Mouse (Mus musculus): ENCODE results near the gene Pabpc4.
A peak's percentile ranks its signal among the peaks of the same experiment; 100 is the strongest.
"Not testable (repeated sequence)": the region's sequence is repeated elsewhere in the genome, so short reads cannot be mapped to it uniquely, and the experiment has no call there.

The Pabpc4 gene

DNA sequence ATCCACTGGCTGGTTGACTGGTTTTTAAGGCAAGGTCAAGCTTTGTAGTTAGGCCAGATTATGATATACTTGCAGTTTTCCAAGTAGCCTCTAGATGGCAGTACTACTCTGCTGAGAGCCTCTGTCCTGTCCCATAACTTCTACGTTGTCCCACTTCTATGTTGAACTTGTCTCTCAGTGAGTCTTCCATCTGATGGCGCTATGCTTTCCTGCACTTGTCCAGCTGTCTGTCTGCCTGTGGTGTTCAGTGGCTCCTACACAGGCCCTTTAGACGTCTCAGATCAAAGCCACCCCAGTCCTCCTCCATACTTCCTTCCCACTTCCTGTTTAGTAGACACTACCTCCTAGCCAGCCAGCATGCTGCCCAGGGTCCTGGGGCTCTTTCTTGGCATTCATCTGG, 43.6 kb downstream of the Pabpc4 start:
- DNase-seq = no peak

DNA sequence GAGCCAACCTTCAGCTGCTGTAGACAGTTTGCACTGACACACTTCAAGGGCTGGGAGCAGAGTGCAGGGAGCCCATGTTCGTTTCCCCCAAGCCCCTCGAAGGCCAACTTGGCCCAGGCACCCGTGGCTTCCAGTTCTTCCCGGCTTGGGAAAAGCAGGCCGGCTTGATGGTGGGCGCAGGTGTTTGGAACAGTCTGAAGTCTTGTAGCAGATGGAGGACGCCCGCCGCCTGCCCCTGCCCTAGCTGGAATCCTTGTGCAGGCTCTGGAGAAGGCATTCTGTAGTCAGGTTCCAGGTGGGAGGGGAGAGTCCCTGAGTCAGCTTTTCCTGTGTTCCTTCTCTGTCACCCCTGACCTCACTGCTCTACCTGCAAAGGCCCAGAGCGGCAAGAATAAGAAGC, 44.8 kb downstream of the Pabpc4 start:
- peak; percentile 40 for DNase-seq

DNA sequence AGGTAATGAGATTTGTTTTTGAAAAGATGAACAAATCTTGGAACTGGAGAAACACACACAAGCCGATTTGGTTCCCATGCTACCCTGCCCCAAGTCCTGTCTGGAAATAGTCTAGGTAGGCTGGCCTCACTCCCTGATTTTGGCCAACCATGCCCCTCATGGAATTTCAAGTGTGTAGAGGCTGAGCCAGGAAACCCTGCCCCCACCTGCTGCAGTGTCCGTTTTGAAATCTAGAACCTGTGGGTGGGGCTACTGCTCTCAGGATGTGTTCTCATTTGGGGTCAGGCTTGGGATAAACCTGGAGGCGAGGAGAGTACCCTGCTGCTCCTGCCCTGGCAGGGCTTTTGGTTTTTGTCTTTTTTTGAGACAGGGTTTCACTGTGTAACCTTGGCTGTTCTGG, 46.1 kb downstream of the Pabpc4 start:
- no peak for DNase-seq

DNA sequence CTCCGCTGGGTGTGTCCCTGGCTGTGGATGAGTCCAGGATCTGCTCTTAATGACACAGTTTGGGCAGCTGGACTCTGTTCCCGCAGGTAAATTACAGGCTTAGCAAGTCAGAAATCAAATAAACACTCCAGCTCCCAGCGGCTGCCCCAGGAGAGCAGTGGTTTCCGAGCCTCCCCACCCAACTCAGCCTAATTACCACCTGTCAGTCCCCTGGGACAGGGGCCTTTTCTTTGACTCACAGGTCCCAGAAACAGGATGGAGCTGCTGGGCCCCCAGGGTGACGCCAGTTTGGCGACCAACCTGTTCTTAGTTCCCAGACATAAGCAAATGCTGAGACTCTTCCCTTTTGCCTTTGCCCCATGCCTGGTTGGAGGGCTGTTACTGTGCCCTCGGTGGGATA, 49.7 kb downstream of the Pabpc4 start:
- DNase-seq = no peak

DNA sequence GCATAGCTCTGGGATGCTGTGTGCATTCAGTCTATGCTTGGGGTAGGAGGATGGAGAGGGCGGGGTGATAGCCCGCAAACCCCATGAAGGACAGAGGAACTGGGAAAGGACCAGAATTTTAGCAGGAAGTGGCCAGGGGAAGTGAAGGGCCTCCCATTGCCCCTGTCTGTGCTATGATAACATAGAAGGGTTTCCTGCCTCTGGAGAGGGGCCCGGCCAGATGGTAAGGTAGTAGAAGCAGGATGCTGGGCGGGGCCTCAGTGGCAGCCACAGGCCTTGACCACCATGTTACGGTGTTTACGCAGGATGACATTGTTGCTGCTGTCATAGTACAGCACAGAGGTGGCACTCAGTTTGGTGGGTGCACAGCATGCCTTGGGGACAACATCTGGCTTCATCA, 50.9 kb downstream of the Pabpc4 start:
- no peak for DNase-seq

DNA sequence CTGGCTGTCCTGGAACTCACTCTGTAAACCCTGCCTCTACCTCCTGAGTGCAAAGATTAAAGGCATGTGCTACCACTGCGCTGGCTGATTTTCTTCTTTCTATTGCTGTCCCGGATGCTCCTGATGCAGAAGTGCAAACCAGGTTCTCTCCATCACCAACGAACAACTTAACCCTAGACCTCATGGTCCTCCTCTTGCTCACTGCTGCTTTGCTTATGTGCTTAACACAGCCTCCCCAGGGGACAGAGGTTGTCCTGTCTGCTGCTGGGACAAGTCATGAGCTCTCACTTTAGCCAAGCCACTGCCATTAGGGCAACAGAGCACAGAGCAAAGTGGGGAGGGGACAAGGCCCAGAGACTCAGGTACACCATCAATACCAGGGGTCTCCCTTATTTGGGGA, 52.3 kb downstream of the Pabpc4 start:
- no peak for DNase-seq

DNA sequence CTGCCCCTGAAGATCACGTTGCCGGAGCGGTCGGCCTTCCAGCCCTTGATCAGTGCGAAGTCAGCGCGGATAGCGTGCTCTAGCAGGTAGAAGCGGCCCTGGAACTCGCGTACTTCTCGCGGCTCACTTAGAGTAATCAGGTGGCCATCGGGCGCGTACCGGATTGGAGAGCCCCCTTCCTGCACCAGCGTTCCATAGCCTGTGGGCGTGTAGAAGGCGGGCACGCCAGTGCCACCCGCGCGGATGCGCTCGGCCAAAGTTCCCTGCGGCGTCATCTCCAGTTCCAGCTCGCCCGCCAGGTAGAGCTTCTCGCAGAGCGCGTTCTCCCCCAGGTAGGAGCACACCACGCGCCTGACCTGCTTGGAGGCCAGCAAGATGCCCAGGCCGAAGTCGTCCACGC, 60.8 kb downstream of the Pabpc4 start:
- peak; percentile 27 for DNase-seq

DNA sequence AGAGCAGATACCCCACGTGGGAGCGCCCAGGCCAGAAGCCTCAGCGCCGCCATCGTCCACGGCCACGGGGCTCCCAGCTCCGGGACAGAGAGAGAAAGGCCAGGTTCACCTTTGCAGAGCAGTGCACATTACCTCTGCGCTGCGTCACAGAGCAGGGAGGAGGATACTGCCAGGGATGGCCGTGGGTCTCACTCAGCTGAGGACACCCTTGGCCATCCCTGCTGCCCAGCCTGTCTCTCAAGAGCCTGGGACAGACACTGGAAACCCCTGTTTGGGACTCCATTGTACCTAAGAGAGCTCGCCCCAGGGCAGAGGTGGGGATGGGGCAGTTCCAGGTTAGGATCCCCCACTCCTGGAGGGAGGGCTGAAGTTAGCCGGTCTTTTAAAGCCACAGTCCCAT, 61.4 kb downstream of the Pabpc4 start, which contains the start of gene Oxct2a:
TSS of gene Oxct2a (minus strand) at position 101 of the 400 bp plus-strand sequence.
- DNase-seq = no peak

DNA sequence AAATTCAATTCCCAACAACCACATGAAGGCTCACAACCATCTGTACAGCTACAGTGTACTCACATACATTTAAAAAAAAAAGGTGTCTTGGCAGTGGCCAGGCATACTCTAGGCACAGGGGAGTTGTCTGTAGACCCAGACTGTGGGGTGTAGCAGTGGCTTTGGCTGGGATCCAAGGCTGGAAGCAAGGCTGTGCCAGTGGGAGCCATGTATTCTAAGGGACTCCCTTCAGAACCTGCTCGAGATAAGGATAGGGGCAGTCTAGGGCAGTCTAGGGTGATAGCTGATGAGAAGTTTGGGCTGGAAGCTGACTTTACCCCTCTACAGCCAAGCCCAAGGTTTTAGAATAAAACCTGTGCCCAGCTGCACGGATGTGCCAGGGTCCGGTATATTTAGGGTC, 63.9 kb downstream of the Pabpc4 start:
- no peak for DNase-seq

DNA sequence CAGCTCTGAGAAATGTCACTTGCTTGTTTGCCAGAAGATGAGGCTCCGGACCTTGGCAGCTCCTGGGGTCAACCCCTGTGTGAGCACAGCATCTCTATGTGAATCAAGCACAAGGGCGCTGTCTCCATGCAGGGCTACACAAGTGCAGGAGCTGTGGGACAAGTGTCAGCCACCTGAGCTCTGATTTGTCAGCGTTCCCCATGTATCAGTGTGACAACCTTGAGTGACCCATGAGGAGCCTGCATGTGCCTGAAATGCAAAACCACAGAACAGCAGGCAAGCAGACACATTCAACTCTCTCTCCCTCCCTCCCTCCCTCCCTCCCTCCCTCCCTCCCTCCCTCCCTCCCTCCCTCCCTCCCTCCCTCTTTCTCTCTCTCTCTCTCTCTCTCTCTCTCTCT, 65.5 kb downstream of the Pabpc4 start:
- DNase-seq = no peak

DNA sequence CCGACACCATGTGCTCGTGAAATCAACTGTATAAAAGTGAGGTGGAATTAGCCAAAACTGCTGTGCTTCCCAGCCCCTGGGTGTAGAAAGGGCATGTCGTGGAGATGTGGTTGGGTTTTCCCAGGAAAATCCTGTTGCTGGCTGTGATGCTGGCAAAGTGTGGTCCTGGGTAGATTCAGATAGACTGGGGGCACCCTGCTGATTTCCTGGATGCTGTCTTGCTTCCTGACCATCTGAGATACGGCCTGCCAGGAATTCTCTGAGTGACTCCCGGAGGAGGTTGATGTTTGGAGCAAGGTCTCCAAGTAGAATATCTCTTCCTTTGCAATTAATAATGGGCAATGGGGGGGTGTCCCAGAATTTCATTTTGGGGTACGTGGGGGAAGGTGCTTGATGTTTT, 66.8 kb downstream of the Pabpc4 start:
- DNase-seq = no peak

DNA sequence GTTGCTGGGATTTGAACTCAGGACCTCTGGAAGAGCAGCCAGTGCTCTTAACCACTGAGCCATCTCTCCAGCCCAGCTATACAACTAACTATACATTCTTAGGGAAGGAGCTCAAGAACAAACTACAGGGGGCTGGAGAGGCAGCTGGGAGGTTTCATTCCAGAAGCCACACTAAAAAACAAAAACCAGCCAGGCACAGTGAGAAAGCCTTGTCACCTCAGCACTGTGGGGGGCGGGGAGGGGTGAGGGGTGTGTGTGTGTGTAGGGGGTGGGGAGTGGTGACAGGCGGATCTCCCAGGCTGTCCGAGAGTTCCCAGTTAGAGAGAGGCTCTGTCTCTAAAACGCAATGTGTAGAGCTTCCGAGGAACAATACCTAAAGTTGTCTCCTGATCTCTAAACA, 69.2 kb downstream of the Pabpc4 start:
- no peak for DNase-seq

DNA sequence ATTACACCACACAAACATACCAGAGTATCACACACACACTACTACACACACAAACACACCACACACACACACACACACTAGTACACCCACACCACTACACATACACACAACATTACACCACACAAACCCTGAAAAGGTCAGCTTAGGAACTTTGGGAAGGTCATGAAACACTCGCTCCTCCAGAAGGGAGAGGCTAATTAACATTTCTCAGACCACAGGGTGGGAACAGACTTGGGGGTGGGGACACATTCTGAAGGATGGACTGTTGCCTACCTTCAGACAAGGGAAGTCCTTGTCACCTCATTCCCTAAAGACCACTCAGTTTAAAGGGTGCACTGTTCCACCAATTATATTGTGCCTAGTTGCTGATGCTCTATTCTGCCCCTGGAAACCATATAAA, 69.8 kb downstream of the Pabpc4 start:
- not testable (repeated sequence) for DNase-seq

DNA sequence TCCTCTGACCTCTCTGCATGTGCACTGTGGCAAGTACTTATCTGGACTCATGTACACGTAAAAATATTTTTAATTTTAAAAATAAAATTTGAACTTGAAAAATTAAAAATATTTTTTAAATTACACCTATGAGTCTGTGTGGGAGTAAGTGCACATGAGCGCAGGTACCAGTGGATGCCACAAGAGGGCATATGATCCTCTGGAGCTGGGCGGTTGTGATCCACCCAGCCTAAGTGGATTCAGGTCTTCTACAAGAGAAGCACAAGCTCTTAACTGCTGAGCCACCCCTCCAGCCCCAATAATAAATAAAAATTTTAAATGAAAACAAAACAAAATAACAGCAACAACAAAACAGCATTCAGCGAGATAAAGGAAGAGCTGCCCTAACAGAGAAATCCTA, 71.0 kb downstream of the Pabpc4 start:
- DNase-seq = no peak

DNA sequence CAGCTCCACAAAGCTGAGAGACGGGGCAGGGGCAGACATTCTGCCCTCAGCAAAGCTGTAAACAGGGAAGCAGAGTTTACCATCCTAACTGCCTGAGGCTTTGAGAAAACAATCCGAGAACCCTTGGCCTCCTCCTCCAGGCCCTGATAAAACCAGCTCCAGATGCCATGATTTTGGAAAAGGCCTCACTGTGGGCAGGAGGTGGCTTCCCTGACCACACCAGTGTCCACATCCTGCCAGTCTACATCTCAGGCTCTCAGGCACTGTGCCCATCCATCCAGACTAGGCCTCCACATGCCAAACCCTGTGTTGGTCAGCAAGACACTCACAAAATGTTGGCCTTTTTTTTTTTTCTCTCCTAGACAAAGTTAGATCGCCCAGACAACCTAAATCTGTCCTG, 72.0 kb downstream of the Pabpc4 start:
- DNase-seq = no peak

DNA sequence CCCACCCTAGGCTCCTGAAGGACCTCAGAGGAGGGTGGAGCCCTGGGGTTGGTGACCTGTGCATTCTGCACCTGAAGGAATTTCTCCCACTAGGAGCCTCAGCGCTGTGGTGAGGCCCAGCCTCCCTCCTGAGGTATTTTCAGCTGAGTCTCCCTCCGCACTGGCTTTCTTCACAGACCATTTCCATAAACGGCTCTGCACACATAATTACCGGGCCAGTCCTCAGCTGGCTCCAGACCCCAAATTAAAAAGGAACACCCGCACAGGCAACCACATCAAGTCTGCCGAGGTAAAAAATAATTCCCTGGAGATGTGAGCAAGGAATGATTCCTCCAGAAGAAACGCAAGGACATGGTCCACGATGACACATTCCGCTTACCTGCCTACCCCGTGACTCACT, 73.1 kb downstream of the Pabpc4 start:
- not testable (repeated sequence) for DNase-seq

DNA sequence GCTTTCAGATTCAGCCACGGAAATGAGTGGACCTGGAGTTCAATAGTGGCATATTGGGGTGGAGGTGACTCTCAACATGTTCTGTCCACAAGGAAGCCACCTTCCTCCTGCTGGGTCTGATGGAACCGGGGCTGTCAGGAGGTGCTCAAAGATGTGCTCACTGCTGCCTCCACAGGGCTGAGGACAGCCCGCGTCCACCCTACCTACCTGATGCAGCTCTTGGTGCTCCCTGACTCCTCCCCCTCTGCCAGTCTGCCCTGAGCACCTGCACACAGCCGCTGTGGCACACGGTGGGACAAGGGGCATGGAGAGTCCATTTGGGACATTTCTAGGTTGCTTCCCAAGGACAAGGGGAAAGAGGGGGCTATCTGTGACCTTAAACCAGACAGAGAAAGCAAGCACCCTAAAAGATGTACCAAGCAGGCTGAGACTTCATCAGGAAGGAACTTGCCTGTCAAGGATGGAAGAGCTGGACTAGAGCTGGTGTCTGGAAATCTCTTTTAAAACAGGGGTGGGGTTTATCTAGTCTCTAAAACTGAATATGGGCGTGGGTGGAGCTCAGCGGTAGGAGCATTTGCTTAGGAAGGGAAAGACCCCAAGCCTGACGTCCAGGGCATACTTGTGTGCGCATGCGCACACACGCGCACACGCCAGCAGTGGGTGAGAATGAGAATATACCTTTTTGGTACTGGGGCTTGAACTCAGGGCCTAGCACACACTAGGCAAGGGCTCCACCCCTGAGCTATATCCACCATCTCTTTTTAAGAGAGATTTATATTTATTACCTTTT, 73.8 kb downstream of the Pabpc4 start:
- no peak for DNase-seq

DNA sequence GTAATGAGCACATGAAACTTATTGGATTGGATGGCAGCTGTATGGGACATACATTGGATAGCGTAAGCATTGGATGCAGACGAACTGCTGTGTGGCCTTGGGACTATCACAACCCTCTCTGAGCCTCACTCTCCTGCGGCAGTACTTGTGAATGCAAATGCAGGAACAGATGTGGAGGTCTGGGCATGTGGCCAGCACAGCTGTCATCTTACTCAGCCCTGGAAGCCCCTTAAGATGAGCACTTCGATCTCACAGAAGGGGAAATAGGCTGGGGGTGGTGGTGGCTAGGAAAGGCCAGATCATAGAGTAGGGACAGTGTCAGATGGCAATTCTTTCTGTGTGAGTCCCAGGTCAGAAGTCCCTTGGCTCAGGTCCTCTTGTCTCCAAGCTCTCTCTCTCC, 75.5 kb downstream of the Pabpc4 start:
- no peak for DNase-seq

DNA sequence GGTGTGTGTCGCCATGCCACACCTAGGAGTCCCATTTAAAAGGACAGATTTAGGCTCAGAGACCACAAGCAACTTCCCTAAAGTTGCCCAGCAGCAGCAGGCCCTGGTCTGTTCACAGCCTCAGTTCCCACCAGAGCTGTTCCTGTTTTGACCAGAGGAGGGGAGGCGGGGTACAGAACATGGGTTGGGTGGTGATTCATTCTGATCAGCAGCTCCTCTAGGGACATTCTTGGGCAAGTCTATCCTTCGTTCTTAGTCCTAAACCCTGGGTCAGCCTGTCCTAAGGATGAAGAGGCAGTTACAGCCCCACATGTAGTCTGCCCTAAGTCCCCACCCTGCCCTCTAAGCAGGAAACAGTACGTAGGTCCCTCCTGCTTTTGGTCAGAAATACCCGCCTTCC, 78.1 kb downstream of the Pabpc4 start:
- DNase-seq = no peak

DNA sequence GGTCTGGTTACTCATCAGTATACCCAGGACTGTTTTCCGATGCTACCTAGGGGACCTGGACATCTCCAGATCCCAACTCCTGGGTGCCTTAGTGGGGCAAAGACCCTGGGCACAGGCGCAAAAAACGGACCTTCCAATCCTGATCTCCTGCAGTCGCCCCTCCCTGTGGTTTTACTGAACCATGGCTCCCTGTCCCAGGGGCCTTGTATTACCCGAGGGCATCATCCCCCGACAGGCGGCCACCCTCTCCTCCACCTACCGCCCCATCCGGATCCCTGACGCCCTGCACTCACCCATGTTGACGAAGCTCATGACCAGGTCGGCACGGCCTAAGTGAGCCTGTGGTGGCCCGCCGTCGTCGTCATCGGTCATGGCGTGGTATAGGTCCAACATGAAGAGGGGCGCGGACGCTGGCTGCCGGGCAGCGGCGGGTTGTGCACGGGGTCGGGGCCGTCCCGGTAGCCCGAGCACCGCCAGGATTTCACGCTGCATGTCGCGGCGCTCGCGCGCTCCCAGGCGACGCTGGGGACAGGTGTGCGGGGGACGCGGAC, 80.0 kb downstream of the Pabpc4 start:
- DNase-seq = no peak

DNA sequence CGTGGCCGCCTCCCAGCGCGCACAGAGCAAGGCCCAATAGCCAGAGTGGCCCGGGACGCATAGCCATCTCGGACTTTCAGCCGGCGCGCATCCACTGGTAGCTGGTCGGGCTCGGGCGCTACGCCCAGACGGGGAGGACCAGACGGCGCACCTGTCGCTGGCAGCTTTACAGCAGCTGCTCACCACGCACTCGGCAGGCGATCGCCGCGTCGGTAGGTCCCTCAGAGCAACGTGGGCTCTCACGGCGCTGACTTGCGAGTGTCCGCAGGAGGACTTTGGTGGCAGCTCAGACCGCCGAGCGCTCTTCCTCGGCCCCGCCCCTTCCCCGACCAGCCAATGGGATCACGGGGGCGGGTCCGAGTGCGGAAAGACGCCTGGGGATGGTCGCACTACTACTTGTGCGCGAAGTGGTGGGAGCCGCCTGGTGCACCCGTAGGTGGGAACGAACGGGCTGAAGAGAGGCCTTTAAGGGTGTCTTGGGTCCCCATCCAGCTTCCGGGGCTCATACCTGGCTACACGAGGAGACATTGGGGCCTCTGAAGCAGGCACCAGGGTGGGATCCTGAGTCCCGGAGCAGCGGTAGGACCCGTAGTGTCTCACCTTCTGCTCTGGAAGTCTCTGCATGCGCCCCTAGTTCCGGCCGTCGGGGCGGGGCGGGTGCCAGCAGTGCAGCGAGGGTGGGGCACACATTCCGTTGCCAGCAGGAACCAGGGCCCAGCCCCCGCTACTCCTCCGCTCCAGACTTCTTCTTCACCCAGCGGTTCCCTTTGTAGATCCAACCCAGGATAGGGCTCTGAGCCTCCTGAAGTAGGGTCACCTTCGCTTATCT, 80.7 kb downstream of the Pabpc4 start, which contains the start of gene Bmp8a:
TSS of gene Bmp8a (minus strand) at position 611 of the 829 bp plus-strand sequence.
- peak; percentile 30 for DNase-seq

DNA sequence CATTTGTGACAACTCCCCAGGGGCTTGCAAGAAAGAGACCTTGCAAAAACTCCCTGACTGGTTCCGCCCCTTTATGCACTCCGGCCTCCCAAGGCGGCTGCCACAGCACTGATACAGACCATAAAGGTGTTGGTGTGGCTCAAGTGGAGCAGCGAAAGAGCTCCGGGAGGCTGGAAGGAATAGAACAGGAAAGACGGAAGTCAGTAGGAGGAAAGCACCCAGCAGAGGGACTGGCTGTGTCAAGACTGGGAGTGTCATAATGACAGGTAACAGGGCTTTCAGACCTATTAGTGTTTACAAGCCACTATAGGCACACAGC, 81.3 kb downstream of the Pabpc4 start:
- no peak for DNase-seq
